Mouse (Mus musculus): ENCODE measurements around the gene Ap1b1.

Ap1b1 gene

DNA sequence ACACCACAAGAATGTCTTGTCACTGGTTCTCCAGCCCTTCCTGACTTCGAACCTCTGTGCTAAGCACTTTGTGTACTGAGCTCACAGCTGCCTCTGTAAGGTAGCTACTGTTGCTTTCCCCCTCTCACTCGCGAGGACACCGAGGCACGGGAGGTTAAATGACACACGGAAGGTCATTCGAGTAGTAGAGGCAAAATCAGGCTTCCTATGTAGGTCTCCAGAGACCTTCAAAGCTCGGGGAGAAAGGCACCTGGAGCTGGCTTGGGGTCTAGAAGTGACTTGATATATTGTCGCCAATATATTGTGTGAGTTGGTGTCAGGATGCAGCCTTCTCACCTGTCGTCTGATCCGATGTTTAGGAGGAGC is 846 bp downstream of the Ap1b1 start:
- no peak for DNase-seq

DNA sequence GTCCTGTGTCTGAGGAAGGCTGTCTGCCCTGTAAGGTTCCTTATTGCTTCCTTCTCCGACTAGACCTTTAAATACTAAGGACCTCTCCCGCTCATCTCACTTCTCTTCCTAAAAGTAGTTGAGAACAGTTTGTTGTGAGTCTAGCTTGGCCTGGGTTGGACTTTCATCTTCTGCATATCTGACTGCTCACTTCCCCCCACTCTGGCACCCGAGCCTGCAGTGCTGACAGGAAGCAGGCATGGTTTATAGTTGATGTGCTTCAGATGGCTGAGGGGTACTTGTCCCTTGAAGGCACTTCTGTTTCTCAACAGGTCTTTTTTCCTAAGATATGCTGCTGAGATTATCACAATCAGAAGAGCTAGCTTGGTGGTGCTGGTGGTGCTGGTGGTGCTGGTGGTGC is 2.6 kb downstream of the Ap1b1 start:
- DNase-seq: peak; percentile 66

DNA sequence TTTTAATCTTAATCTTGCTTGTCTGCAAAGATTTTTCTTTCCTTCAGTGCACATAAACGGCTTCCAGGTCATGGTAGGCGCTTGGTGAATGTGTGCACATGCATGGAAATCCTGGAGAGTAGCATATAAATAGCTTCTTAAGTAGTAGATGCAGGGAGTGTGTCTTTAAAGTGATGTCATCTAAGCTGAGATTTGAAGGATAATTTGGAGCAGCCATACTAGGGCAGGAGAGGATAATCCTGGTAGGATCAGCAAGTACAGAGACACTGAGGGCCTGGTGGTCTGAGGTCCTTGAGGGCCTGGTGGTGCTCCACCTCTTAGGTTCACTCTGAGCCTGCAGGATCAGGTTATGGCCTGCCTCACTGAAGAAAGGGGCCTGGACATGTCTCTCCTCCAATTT is 5.8 kb downstream of the Ap1b1 start:
- DNase-seq: no peak

DNA sequence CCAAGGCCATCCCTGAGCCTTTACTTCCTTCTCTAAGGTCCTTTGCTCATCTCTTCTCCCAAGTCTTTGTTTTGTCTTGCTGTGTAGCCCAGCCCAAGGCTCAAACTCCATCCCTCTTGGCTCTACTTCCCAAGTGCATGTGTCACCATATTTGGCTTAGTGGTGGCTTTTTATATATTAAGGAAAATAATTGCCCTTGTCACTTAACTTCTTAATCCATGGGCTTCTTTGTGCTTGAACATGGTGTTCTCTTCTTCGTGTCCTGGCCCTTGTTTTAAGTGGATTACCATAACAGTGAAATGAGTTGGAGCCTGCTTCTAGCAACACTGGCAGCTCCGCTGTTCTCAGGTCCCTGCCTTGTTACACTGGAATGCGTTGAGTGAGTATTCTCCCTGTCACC is 9.1 kb downstream of the Ap1b1 start:
- no peak for DNase-seq

DNA sequence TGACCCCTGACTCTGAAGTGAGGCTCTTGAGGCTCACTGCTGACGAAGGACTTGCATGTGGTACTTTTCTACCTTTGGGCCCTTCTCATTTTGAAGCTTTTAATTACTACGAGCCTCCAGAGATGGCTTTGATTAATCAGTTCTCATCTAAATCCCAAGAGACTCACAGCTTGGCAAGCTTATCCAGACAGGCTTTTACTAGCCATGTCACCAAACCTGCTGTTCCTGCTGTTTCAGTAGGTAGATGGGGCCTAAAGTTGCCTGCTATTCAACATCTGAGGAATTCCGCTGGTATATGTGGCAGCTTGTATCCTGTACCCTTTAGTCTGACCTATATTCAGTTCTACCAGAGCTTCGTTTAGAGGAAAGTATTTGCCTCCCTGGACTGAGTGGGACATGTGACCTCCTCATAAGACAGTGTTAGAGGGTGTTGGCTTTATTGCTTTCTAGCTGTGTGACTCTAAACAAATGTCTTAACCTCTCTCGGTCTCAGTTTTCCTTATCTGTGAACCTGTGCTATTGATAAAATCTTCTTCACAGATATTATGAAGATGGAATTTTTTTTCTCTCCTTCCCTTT is 10.1 kb downstream of the Ap1b1 start:
- DNase-seq: no peak

DNA sequence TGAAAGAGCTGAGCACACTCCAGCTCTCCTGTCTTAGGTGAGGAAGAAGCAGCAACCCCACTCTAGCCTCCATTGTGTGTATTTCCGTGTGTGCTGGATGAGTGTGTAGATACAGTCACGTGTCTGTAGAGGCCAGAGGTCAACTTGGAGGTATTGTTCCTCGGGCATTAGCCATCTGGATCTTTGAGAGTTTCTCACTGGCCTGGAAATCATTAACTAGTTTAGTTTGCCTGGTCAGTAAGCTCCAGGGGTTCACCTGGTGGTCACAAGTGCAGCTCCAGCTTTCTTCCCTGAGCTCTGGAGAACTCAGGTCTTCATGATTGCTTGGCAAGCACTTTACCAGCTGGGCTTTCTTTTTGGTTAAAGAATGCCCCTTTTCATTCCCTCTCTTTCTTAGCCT is 11.7 kb downstream of the Ap1b1 start:
- DNase-seq: no peak

DNA sequence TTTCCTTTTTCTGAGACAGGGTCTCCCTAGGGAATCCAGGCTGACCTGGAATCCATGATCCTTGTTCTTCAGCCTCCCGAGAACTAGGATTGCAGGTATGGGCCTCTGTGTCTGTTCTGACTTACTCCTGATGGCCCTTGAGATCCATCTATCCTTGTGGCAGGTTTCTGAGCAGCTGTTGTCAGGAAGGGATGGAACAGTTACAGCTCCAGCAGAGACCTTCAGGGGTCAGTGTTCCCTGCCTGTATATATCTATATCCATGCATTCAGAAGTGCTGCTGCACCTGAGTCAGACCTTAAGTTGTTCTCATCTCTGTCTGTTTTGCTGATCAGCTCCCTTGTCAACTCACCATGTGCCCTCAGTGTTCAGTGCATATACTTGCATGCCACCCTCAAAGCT is 12.1 kb downstream of the Ap1b1 start:
- no peak for DNase-seq

DNA sequence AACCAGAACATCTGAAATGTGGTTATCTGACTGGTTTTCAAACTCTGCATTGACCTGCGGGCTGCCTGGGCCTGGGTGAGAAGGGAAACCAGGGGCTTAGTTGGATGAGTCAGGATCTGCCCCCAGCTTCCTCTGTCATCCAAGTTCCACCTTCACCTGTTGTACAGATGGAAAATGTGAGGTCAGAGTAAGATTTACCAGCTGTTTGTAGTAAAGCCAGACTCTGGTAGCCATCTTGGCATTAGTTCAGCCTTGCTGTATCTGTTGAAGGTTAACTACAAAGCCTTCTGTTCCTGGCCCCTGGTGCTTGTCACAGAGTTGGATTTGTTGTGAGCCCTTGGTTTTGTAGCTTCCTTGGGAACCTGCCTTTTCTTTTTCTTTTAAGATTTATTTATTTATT is 13.6 kb downstream of the Ap1b1 start:
- DNase-seq: no peak

DNA sequence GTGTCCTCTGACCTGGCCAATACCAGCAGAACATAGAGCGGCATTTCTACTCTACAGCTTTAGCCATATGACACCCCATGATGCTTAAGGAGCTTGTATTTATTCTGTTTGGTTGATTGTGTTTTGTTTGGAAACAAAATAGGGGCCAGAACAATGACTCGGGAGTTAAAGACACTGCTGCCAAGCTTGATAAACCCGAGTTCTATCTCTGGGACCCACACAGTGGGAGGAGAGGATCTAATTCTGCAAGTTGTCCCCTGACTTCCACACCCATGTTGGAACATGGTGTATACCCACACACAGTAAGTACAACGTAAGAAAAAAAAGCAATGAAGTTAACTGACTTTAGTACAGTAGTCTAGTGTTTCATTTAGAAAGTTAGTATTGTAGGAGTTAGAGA is 16.2 kb downstream of the Ap1b1 start:
- no peak for DNase-seq

DNA sequence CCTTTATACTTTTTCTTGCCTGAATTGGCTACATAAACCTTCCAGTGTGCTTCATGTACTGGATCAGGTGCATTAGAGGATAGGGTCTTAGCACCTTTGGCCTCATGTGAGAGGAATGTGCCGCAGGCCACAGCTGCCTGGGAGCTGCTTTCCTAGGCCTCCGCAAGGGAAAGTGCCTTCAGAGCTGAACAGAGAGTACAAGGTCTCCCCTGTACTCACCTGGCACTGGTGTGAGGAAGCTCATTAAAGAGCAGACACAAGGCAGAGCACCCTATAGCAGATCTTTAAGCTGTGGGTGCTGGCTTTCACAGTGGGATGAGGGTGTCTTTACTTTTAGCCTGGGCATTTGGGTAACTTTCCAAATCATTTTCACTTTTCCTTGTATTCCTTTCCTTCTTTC is 18.9 kb downstream of the Ap1b1 start:
- no peak for DNase-seq

DNA sequence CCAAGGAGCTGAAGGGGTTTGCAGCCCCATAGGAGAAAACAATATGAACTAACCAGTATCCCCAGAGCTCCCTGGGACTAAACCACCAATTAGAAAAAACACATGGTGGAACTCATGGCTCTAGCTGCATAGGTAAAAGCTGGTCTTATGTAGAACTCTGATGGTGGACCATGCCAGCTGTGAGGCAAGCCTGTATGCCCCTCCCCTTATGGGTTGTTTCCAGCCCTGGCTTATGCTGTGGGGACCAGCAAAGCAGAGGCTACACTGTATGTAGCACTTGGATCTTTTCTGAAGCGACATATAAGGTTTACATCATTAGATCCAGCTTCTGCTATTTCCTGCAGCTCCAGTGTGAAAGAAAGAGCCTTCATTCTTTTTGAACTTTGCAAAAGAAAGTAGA is 20.6 kb downstream of the Ap1b1 start:
- no peak for DNase-seq

DNA sequence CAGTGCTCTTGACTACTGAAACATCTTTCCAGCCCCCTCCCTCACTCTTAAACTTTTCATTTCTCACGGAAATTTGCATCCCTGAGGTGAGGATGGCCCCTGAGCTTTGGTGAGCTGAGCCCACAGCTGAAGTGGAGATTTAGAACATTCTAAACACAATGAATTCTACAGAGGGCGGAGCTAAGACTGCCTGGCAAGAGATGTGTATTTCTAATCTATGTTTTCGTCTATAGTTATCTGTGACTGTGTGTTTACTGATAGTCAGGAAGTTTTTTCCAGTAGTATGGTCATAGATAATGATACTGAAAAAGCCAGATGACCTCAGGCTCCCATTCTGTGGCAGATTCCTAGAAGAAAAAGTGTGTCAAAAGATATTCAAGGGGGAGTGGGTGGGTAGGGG is 22.2 kb downstream of the Ap1b1 start:
- DNase-seq: no peak

DNA sequence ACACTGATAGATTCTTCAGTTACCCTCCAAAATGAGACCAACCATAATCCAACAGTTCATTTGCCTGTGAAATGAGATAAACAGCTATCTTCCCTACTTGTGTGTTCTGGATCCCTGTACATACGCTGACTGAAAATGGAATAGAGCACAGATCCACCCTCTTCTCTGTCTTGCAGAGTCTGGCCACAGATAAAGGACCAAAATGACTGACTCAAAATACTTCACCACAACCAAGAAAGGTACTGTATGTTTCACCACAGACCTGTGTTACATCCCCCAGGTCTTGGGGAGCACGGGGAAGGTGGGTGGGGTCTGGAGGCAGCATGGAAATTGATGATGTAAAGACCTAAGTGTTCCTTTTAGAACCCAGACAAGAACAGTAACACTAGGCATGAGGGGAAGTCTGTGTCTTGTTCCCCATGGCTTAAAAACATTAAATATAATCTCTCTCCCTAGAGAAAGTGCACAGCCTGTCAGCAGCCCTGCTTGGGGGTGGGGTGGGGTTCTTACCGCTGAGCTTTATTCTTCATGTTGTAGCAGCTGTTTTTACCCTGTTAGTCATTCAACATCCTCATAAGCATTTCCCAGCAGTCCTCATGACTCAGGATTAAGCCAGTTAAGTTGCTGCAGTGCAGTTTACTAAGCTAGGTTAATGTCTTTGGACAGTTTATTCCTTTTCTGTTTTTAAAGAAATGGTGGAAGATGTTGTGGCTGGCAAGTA is 22.9 kb downstream of the Ap1b1 start:
- no peak for DNase-seq

DNA sequence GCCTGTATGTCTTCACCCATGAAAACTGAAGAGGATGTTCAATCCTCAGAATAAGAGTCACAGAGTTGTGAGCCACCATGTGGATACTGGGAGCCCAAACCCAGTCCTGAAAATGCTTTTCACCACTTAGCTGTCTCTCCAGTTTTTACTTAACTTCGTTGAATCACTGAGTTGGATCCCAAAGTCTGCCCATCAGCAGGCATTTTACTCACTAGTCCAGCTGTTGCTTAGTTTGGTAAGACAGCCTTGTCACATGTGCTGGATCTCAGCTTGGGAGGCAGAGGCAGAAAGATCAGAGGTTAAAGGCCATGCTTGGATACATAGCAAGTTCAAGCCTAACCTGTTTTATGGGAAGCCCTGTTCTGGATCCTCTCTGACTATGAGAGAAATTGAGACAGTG is 23.6 kb downstream of the Ap1b1 start:
- no peak for DNase-seq

DNA sequence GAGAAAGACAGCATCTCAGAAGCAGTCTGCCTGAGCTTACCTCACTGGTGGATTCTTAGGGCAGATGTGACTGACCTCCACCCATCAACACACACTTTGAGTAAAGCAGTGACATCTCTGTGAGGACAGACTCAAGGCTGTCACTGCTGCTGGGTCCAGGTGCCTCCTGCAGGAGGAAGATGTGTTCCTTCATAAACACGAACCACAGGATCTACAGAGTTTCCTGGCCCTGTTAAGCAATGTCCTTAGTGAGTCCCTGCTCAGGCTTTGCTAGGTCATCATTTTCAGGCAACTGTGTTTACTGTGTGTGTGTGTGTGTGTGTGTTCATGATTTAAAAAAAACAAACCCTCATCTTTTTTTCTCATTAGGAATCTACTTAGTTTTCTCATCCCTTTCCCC is 24.9 kb downstream of the Ap1b1 start:
- no peak for DNase-seq

DNA sequence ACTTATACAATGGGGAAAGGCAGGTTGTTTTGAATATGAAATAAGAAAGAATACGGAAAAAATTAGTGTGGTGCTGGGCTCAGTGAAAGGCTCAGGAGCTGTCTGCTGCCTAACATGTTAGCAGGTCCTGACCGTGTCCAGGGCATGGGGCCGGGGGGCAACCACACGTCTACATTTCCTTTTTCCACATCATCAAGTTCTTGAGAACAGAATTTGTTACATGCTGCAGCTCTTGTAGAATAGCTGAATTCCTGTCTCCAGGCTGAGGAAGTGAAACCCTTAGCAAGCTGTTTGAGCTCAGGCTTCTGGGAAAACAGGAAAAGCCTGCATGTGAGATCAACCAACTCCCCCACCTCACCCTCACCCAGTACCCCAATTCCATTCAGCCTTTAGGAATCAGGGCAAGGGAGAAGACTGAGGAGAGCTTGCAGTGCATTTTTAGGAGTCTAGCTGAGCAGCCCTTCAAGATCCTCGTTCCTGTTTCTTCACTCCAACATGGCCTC is 25.6 kb downstream of the Ap1b1 start:
- no peak for DNase-seq

DNA sequence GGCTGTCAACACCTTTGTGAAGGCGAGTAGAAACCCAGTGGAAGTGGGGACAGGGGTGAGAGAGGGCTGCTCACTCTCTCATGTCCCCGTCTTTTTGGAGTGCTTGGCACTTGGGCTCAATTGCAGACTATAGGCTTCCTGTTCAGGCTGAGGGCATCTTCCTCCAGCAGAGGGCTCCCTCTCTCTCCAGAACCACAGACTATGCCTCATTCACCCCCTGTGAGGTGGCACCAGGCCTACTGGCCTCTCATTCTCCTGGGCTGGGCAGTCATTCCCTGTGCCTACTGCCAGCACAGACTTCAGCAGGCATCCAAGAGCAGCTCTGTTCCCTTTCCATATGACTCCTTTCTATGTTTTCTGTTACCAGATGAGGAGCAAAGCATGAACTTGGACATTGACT is 29.1 kb downstream of the Ap1b1 start:
- peak; percentile 64 for DNase-seq

DNA sequence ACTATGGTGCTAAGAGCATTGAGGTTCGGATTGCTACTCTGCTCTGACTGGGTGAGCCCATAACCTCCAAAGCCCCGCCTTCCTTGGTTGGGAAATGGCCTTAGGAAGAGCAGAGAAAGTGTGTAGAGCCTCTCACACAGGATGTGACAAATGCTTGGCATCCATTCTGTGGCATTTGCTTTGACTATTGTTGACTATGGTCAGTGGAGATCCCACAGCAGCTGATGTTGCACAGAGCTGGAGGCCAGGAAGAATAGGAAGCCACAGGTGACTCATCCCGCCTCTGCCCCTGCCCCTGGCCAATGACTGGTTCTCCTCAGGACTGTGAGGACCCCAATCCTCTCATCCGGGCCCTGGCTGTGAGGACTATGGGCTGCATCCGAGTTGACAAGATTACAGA is 29.7 kb downstream of the Ap1b1 start:
- DNase-seq: no peak

DNA sequence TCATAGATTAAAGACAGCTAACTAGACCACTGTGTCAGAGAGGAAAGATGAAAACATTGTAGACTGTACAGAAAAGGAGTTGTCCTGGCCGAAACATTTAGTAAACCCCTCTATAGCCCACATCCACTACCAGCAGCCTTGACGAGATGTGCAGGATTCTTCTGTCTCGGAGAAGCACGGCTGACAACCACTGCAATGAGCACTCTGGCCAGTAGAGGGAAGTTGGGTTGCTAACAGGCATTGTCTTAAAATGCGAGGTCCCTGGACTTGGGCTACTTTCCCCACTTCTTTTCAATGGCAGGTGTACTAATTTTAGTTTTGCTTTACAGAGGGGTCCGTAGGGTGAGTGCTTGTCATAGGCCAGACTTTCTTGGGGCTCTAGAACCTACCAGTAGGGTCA is 30.9 kb downstream of the Ap1b1 start:
- DNase-seq: peak; percentile 33

DNA sequence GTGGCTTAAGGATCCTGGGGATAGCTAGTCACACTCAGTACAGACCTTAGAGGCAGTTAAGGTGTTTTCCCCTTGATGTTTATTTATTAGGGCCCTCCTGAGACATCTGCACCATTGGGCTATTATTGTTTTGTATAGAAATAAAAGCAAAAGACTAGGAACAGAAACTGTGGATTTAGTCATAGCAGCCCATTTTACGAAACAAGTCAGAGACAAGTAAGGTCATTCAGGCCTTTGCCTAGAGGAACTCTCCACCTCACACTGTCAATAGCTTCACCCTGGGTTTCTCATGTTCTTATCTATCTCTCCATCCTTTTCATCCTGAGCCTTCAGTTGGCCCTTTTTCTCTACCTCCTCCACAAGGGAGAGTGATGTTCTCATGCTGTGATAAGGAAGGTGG is 38.5 kb downstream of the Ap1b1 start:
- DNase-seq: no peak

DNA sequence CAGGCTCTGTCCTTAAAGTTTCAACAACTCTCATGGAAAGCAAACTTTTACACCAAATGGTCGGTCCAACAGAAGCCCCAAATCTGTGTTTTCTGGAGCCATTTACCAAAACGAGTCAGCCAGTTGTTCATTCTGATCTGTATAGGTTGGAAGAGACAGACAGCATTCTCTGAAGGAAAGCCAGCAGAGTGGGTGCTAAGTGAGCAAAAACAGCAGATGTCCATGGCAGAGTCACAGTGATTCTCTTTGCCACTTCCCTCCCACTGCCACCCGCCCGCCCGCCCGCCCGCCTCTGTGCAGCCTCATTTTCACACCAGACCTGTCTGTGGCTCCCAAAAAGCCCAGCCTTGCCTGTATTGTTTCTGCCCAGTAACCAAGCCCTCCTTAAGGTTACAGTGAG is 41.6 kb downstream of the Ap1b1 start:
- no peak for DNase-seq

DNA sequence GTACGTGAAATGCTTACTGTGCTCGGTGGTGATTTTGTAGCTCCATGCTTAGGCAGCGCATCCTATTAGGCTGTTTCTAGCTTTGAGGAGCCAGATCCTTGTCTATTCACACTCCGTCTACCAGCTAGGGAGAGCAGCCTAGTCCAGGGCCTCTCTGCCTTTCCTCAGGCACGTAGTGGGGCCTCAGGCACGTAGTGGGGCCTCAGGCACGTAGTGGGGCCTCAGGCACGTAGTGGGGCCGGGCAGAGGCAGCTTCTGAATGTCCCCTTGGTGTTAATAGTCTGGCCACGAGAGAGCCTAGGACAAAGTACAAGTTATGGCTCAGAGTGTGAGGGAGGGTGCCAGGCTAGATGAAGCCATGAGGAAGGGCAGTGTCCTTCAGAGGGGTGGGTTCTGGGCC is 46.1 kb downstream of the Ap1b1 start:
- DNase-seq: no peak

DNA sequence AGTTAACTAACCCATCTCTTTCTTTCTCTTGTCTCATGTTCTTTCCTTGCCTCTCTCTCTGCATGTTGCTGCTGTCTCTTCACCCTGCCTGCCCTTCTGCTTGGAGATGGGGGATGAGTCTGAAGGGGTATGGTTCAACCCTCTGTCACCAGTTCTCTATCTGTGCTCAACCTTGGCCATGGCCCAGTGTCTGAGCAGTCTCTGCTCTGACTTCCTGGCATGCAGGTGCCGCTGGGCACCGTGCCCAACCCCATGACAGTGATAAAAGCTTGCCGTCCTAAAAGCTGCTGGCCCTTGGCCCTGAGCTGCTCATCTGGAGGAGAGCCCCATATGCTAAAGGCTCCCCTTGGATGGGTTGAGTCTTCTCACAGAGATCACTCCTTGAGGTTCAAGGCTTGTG is 46.5 kb downstream of the Ap1b1 start:
- no peak for DNase-seq

DNA sequence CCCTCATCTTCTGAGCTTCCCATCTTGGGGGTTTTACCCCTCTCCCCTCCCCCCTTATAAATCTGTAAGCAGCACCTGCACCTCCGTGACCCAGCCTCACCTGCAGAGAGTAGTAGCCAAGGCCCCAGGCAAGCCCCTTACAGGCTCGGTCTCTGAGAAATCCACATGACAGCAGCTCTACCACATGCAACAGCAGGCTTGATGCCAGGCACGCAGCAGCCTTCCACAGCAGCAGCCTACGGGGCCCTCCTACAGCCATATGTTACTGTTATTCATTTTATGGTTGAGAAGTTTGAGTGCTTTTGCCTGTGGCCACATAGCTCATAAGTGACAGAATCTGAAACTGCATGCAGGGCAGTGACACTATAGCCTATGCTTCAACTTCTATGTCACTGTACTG is 48.8 kb downstream of the Ap1b1 start:
- no peak for DNase-seq

DNA sequence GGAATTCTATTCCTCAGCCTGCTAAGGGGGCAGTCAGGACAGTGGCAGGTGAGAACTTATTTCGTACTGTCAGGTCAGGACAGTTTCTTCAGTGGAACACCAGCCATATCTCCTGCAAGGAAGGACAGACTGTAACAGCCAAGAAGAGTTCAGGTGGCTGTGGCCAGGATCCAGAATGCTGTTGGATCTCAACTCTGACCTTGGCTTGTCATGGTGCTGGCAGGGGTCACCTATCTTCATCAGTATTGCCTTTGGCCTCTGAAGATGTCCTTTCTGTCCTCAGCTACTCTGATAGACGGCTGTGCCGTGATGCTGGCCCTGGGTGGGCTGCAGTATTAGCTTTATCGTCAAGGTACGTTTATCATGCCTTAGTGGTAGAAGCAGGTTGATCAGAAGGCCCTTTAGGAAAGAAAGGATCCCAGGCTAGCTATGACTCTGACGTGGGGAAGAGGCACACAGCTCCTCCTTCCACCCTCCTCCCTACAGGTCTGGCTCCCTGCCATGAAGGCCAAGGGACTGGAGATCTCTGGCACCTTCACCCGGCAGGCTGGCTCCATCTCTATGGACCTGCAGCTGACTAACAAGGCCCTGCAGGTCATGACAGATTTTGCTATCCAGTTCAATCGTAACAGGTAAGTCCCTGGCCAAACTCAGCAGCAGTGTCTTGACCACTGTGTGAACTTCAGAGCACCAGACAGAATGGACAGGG is 50.7 kb downstream of the Ap1b1 start:
- DNase-seq: no peak
